Mouse (Mus musculus) cerebellum, adult 2 months (tissue): Measurements from ENCODE around the gene Stpg3.

Experiments
- CTCF ChIP-seq: fragments of 200-500 bp; IDR thresholded peaks from 2 replicates; pipeline ENCODE4 v1.5.1; 2011; ENCODE audit warnings: low read depth, mild to moderate bottlenecking, control low read depth, low read length, moderate library complexity, borderline replicate concordance; ENCODE audit not compliant: insufficient read depth
- POLR2A ChIP-seq: fragments of 200-500 bp; IDR thresholded peaks from 2 replicates; pipeline ENCODE4 v1.6.1; 2011; ENCODE audit warnings: low read length, control low read depth, borderline replicate concordance; ENCODE audit not compliant: insufficient read depth

DNA sequence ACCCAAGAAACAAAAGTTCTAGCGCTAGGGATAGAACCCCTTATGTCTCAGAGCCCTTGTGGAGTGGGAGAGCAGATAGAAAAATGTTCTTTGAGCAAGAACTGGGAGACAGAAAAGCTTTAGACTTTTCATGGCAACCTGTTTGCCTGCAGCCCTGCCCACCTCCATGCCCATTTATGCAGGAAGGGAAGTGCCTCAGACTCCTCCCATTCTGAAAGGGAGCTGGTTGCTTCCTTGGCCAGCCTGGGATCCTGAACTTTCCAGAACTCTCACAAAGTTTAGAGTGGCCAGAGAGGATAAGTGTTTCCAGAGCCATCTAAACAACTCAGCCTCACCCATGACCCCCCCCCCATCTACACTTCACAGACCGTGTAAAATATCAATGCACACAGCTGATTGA lies 17.2 kb downstream of the Stpg3 start:
- TF ChIP-seq CTCF (no peak), POLR2A (no peak)
